Mouse (Mus musculus) neural tube, embryonic 10.5 days (tissue): ENCODE data around the gene Slc41a3.

ENCODE experiments used
- DNase-seq: peaks from one replicate; pipeline ENCODE4 v3.0.0-alpha.2; 2017; ENCODE audit warnings: low spot score; ENCODE audit errors: extremely low spot score

The Slc41a3 gene

DNA sequence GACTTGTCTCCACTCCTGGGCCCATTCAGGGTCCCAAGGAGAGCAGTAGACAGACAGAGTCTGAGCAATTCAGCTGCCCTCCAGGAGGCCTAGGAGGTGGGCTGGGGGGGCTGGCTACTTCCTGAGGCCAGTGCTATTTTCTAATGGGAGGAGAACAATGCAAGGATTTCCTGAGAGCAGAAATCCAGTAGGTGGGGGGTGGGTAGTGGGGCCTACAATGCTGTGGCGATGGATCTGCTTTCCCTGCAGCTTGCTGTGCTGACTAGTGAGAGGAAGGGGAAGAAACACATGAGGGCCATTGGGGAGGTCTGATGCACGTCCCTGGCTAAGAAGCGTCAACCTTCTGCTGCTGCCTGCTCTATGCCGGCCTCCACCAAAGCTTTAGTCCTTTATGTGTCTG, 74.2 kb downstream of the Slc41a3 start:
- no peak for DNase-seq

DNA sequence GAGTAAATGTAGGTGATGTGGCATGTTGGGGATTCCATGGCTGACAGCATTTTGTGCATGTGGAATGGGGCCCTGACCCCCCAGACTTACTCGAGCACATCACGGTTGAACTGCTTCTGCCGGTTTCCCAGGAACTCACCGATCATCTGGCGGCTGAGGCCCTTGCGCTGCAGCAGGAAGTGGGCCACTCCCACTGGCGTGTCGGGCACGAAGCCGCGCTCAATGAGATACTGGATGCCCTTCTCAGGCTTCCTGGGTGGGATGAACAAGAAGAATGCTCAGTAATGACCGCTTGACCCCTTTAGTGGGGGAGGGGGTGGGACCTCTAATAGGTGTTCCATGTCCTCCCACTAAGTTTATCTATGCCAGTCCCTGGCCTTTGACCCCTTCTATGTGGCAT, 75.9 kb downstream of the Slc41a3 start:
- DNase-seq, result no peak

DNA sequence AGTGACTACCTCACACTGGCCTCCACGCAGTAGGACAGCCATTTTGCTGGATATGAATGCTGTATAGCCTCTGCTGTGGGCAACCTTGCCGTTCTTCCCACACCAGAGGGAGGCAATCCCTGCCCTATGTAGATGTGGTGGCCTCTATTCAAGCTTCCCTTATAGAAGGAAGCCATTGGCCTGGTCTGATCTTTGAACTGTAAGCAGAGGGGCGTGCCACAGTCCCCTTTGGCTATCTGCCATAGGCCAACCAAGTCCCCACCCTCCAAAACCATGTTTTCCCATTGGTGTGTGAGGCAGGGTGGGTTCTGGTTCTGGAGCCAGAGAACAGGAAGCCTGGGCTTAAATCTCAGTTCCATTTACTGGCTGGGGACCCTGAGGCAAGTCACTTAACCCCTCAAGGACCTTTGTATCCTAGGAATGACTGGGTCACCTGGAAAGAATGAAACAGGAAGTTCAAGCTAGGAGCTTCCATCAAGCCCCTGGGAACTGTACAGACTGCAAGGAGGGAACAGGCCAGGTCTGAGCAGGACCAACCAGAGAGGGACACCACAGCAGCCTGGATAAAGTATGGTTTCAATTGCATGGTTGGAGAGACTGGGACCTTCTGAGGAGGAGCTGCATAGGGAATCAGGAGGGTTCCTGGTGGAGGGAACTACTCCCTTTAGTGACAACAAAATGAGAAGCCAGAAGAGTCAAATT, 79.5 kb downstream of the Slc41a3 start:
- no peak for DNase-seq

DNA sequence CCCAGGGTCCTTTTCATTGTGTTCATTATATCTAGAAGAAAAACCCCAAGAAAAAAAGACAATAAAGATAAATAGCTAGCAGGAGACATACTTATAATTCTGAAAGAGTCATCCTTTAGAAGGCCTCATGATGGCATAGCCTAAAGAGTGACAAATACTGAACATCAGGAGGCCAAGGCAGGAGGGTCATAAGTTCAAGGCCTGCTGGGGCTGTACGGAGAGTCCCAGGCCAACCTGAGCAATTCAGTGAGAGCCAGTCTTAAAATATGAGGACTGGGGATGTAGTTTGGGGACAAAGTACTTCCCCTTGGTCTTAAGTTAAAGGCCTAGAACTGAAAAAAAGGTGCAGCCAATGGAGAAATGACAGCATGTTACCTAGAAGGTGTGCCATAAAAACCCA, 82.3 kb downstream of the Slc41a3 start:
- no peak for DNase-seq

DNA sequence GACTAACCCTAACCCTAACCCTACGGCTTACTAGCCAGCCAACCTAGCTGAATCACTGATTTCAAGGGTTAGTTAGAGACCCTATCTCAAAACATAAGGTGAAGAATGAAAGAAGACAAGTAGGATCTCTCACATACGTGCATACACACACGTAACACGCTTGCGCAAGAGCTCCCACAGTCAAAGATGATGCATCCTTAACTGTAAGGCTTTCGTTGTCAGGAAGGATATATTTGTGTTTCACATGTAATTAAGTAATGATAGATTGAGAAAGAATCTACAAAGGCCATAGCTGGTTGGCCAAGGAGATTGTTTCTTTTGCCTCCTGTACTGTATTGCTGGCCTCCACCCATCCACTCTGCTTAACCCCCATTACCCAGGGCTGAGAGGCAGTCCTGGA, 83.5 kb downstream of the Slc41a3 start:
- no peak for DNase-seq

DNA sequence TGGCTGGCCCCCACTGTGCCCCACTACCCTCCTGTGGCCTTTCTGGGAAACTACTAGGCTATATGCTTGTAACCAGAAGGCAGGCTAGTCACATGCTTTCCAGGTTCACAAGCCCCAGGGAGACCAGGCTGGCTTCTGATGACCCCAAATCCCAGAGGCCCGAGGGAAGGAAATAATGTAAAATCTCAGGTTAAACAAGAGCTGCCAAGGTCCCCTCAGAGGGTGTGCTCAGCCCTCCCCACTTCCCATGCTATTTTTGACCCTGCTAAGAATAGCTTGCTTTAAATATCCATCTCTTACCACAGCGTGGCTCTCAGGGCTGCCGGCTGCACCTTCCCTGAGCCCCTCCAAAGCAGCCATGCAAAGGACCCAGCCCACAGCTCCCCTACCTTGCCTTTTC, 84.2 kb downstream of the Slc41a3 start:
- no peak for DNase-seq

DNA sequence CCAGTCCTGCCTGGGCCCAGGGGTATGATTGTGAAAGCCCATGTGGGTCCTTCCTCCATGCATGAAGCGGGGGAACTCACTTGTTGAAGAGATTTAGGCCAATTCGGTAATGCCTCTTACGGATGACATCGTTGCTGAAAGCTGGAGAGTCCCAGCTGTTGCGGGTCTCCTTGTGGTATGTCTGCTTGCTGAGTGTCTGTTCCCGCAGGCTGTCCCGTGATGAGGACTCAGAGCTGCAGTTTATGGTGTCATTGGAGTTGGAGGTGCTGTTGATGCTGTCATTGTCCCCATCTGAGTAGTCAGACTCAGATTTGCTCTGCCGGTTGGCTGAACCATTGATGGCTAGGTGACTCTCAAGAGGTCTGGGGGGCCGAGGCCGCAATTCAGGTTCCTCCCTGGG, 85.0 kb downstream of the Slc41a3 start:
- no peak for DNase-seq

DNA sequence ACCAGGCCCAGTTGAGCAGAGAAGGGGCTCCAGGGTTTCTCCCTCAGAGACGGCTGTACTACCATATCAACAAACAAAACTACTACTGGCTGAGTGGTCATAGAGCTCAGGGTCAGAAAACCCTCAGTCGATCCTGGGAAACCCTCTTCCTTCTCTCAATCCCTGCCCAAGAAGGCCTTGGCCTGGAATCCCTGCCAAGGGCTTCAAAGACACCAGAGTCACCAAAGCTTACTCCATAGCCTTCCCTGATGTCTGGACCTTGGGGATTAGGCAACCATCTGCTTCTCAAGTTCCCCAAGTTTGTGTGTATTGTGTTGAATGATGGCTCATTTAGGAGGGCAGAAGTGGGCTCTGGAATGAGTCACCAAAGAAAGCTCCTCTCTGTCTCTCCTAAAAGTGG, 87.4 kb downstream of the Slc41a3 start:
- no peak for DNase-seq

DNA sequence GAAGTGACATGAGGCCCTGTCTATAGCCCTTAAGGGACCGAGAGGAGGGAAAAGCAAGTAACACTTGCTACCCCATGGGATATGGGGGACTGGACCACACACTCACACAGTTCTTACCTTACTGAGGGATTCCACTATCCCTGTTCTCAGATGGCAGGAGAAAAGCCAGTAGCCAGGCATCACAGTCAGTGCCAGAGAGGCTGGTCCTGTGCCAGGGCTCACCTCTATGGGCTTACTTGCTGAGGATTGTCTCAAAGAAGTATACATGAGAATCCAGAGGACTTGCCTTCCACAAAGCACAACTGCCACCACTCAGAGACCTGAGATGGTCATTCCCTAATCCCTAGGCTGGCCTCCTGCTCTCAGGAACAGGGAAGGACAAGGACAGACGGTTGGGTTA, 87.9 kb downstream of the Slc41a3 start:
- no peak for DNase-seq

DNA sequence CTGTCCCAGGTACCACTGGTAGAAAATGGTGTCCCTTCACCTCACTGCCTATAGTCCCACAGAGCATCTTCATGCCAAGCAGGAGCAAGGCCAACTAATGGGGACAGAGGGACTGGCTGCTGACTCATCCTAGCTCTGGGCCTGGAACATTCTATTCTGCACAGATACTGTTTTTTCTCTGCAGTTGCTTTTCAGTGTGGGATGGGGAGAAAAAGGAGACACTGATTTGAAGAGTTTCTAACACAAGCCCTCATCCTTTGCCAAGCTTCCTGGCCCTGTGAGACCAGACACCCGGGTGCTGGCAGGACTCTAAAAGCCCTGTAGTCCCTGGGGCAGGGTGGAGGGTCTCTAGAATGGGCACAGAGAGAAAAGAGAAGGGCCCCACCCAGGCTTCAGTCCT, 91.2 kb downstream of the Slc41a3 start:
- no peak for DNase-seq
